Mouse (Mus musculus) macrophage (primary cell): ENCODE data around the gene Tmem101. TPM values are rescaled to one million over a fixed set of nuclear protein-coding genes. Genes with fewer than 3 reads are reported as not detected.
A peak's percentile ranks its signal among the peaks of the same experiment; 100 is the strongest.

Source experiments
- H3K27ac ChIP-seq: fragments of 350-480 bp; formaldehyde crosslinking; 2 replicates; pipeline ENCODE4 v1.9.0; 2021
- H3K36me3 ChIP-seq: fragments of 350-480 bp; formaldehyde crosslinking; 2 replicates; pipeline ENCODE4 v1.9.0; 2021; ENCODE audit errors: inconsistent target
- H3K4me3 ChIP-seq: fragments of 350-480 bp; formaldehyde crosslinking; 2 replicates; pipeline ENCODE4 v1.9.0; 2021; ENCODE audit errors: inconsistent target
- H3K79me2 ChIP-seq: fragments of 350-480 bp; formaldehyde crosslinking; 2 replicates; pipeline ENCODE4 v1.9.0; 2021; ENCODE audit errors: inconsistent target
- WGBS: methylation state at CpG from one replicate; pipeline ENCODE4 v1.1.7; 2026; ENCODE audit warnings: inconsistent platforms; ENCODE audit not compliant: missing documents; 5-methylcytosine and 5-hydroxymethylcytosine counted together
- polyA plus RNA-seq: library from polyadenylated mRNA; stranded (reverse); fragments of 250-400 nt; gene quantifications from 3 replicates; pipeline ENCODE4 v1.2.4, GENCODE M21; 2018; ENCODE audit warnings: inconsistent platforms
- total RNA-seq, 78 experiments: library from RNA; depleted of rRNA; stranded (reverse); fragments of 250-400 nt; gene quantifications; 1 replicate in 9 of 78; 2 replicates in 24 of 78; 3 replicates in 43 of 78; 4 replicates in 2 of 78; pipeline ENCODE4 v1.2.4; 2018; ENCODE audit warnings: inconsistent platforms in 56 of 78

The Tmem101 gene
- 10 to 100 TPM in 4 of 26 experiments, 1 to 10 TPM in 19, under 1 TPM in 1, not detected in 2; 0.63 to 16.5 (median 4.4) TPM for total RNA-seq (2018; cell fraction: chromatin; rRNA removed)
- total RNA-seq (2018; cell fraction: cytosol; rRNA removed) = 10 to 100 TPM in 10 of 26 experiments, 1 to 10 TPM in 16; 5.1 to 13.7 (median 8.8) TPM
- 10 to 100 TPM in 15 of 26 experiments, 1 to 10 TPM in 11; 5.1 to 20.0 (median 10.4) TPM for total RNA-seq (2018; cell fraction: nucleus; rRNA removed)
- polyA plus RNA-seq = 4.6 to 11.0 TPM (median 10.6 TPM) in 3 replicates

GRCm38 (mm10) chr11:102156039-102156785 is at the start of gene Tmem101:
TSS of gene Tmem101 (minus strand) at chr11:102156404.
- Histone ChIP-seq H3K4me3 (peak within 1 kb of the TSS; percentile 75), H3K27ac (no peak within 1 kb of the TSS), H3K36me3 (peaks cover 11% of the 10 kb centered on the region; the same call in 1 of the 2 replicates), H3K79me2 (no peaks in the 10 kb centered on the region)
- WGBS = under 1% methylated on average over 37 of the region's 37 CpGs

DNA sequence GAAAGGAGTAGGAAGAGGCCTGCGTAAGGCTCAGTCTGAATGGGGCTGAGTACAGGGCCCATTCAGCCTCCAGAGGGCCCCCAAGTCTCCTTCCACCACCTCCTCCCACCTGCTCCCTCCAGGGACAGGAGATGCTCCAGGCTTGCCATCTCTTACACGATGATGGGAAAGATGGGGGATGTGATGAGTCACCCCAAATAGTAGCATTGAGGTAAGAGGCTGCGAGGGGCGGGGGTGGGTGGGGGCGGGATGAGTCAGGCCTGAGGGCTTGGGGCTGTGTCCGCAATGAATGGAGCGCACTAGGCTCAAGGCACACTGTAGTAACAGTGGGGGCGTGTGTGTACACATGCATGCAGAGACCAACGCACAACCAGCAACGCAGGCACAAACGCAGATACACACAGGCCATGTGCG is 45.2 kb upstream of the Tmem101 start:
- no peak overlapping the region for H3K27ac ChIP-seq
- H3K79me2 ChIP-seq = no peaks in the 10 kb centered on the region
- H3K4me3 ChIP-seq = no peak overlapping the region
- 84% methylated on average over 10 of the region's 12 CpGs for WGBS
- peaks cover 96% of the 10 kb centered on the region for H3K36me3 ChIP-seq

DNA sequence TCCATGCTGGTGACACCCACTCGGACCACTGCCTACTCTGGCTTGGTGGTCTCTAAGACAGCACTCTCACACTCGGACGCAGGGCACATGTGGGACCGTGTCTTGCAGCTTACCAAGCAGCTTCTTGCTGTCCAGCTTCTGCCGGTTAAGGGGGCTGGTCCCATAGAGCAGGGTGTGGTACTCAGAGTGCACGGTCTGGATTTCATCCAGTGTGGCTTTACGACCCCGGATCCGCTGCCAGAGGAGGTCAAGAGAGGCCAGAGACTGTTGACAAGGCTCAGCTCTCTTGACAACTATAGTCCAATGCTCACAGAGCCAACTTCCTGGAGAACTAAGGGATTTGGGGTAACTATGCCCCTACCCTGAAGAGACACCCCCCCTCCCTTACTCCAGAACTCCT is 43.7 kb upstream of the Tmem101 start:
- no peaks in the 10 kb centered on the region for H3K79me2 ChIP-seq
- no peak overlapping the region for H3K27ac ChIP-seq
- peaks cover 98% of the 10 kb centered on the region for H3K36me3 ChIP-seq
- no peak overlapping the region for H3K4me3 ChIP-seq
- WGBS = 98% methylated on average over 9 of the region's 9 CpGs

DNA sequence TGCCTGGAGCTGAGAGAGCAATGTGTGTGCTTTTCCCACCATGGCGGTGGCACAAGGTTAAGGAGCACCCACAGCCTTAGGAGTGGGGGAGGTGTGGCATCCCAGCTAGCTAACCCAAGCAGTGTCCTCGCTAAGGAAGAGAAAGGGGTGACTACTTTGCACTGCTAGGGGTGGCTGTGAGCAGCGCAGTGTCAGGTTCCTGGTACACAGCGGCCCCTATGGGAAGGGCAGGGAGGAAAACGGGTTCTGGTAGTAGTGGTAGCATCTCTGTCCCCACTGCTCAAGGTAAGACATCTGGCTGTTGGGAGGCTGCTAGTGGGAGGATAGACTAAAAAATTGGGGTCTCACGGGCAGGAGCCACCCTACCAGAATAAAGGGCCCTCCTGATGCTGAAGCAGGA is 42.0 kb upstream of the Tmem101 start:
- no peak overlapping the region for H3K27ac ChIP-seq
- peaks cover 90% of the 10 kb centered on the region for H3K36me3 ChIP-seq
- H3K79me2 ChIP-seq = no peaks in the 10 kb centered on the region
- 84% methylated on average over 6 of the region's 6 CpGs for WGBS
- no peak overlapping the region for H3K4me3 ChIP-seq

DNA sequence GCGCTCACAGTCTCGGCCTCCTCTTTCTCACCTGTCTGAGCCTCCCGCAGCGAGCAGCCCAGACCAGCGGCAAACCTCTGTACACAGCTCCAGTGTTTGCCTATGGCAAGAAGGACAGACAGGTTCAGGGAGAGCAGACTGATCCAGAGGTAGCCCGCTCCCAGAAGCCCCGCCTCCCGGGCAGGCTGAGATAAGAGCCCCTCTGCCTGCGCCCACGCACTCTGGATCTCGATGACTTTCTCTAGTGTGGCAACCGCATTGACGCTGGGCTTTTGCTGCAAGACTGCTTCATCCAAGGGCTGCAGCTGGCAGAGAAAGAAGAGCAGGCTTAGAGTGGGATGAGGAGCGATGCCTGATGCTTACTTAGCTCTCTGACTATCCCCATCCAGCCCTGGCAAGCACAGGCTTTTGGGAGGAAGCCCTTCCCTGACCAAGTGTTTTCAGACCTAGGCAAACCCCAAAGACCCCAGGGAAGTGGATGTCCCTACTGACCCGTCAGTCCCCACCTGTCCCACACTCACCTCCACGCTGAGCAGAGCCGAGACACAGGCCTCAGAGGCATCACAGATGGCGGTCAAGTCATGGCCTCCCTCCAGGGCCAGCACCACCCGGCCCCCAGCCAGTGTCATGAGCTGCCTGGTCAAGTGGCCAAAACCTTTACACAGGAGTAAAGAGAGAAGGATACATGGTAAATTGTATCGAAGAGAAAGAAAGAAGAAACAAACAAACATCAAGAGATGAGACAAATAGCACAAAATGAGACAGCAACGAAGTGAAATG is 40.0 kb upstream of the Tmem101 start:
- H3K4me3 ChIP-seq = no peak overlapping the region
- no peak overlapping the region for H3K27ac ChIP-seq
- H3K36me3 ChIP-seq = peaks cover 71% of the 10 kb centered on the region
- 90% methylated on average over 20 of the region's 21 CpGs for WGBS
- H3K79me2 ChIP-seq = no peaks in the 10 kb centered on the region

- peaks cover 47% of the 10 kb centered on the region for H3K36me3 ChIP-seq
- no peaks in the 10 kb centered on the region for H3K79me2 ChIP-seq
- 91% methylated on average over 9 of the region's 9 CpGs for WGBS
- H3K4me3 ChIP-seq = no peak overlapping the region
- no peak overlapping the region for H3K27ac ChIP-seq
Observed at GRCm38 (mm10) chr11:102193657-102194440, 37.6 kb upstream of the Tmem101 start.

- Histone ChIP-seq H3K79me2 (no peaks in the 10 kb centered on the region), H3K36me3 (peaks cover 17% of the 10 kb centered on the region; the same call in 1 of the 2 replicates), H3K4me3 (peak overlapping the region; percentile 92; the same call in 1 of the 2 replicates), H3K27ac (peak overlapping the region; percentile 63)
- 7% methylated on average over 4 of the region's 4 CpGs for WGBS
Observed at GRCm38 (mm10) chr11:102190848-102191247, 34.6 kb upstream of the Tmem101 start.

GRCm38 (mm10) chr11:102189461-102190436 is 33.5 kb upstream of the Tmem101 start, which contains the start of gene G6pc3:
TSS of gene G6pc3 (plus strand) at chr11:102189620.
- under 1% methylated on average over 50 of the region's 50 CpGs for WGBS
- peaks cover 7% of the 10 kb centered on the region; the same call in 1 of the 2 replicates for H3K36me3 ChIP-seq
- H3K27ac ChIP-seq = peak within 1 kb of the TSS; percentile 63
- H3K4me3 ChIP-seq = peak within 1 kb of the TSS; percentile 92
- peaks cover under 1% of the 10 kb centered on the region; the same call in 1 of the 2 replicates for H3K79me2 ChIP-seq

DNA sequence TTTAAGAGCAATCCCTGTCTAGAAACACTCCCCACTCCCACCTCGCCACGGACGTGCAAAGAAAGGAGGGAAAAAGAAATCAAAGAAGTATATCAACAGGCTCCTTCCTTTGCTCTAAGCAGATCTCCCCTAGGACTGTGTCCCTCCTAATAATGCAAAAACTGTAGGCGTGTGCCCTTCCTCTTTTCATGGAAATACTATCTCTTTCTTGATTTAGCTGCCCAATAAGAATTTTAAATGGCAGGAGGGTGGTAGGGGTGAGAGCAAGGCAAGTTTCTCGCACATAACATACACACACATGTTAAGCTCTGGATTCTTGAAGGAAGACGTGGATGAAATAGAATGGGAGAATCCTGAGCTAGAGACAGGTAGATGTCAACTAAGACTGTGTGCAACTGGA is 32.8 kb upstream of the Tmem101 start:
- 57% methylated on average over 6 of the region's 6 CpGs for WGBS
- Histone ChIP-seq H3K79me2 (peaks cover 8% of the 10 kb centered on the region), H3K36me3 (peaks cover 6% of the 10 kb centered on the region; the same call in 1 of the 2 replicates), H3K27ac (peak overlapping the region; percentile 50), H3K4me3 (peak overlapping the region; percentile 92)

- WGBS = no CpG with 5 or more reads among the region's 1 CpGs
- peaks cover 7% of the 10 kb centered on the region; the same call in 1 of the 2 replicates for H3K36me3 ChIP-seq
Observed at GRCm38 (mm10) chr11:102186235-102186634, 30.0 kb upstream of the Tmem101 start.

DNA sequence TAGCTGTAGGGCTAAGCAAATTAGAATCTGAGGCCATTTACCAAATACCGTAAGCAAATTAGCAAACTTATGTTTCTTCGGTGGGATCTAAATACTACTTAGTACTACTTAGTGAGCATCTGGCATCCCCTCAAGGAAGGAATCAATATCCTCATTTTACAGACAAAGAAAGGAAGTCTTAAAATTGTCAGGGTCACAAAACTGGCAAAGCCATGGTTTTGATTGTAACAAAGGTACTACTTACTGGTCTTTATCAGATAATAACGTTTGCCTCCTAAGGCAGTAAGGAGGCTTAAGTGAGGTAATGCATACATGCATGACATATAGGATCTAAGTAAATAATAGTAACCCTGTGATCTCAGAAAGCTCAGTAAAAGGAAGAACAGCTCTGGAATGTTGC is 29.5 kb upstream of the Tmem101 start:
- WGBS = 65% methylated on average over 3 of the region's 3 CpGs
- Histone ChIP-seq H3K36me3 (peaks cover 12% of the 10 kb centered on the region), H3K27ac (peak overlapping the region; percentile 49), H3K79me2 (peaks cover 41% of the 10 kb centered on the region), H3K4me3 (peak overlapping the region; percentile 96)

More at GRCm38 (mm10) chr11:102186235-102186634, 30.0 kb upstream of the Tmem101 start:
- Histone ChIP-seq H3K79me2 (peaks cover 35% of the 10 kb centered on the region), H3K4me3 (no peak overlapping the region), H3K27ac (no peak overlapping the region)

DNA sequence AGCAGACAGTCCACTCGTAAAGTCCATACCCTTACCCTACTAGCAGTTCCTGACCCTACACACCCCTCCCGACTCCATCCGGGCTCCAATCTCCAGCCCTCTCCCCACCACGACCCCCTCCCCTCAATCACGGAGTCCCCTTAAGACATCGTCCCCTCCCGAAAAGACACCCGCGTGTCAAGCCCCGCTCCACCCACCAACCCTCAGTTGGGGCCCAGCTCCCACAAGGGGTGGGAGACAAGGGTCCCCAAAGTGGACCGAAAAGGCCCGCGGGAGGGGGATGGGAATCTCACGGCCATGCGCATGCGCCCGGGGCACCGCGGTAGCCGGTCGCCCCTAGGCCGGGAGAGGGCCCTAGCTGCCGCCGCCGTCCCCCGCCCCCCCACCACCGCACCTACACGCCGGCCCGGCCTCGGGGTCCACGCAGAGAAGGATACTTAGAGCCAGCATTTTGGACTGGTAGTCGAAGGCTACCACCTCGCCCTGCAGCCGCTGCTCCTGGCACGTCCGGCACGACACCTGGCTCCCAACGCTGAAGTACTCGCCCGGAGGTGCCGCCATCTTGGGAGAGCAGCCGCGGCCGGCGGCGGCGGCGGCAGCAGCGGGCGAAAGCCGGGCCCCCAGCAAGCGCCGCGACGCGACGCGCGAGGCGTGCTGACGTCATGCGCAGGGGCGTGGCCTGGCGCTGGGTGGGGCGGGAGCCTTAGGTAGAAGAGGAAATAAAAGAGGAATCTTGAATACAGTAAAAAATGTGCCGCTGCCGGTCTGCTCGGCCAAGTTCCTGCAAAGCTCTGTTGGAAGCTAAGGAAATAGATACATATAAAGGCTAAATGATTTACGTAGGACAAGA is 28.7 kb upstream of the Tmem101 start, which contains the start of gene Lsm12:
Lsm12 (minus strand) TSS at position 651 of the 850 bp plus-strand sequence.
- Histone ChIP-seq H3K36me3 (peaks cover 20% of the 10 kb centered on the region), H3K4me3 (peak within 1 kb of the TSS; percentile 96), H3K79me2 (peaks cover 49% of the 10 kb centered on the region), H3K27ac (peak within 1 kb of the TSS; percentile 59)
- under 1% methylated on average over 70 of the region's 70 CpGs for WGBS
